Mouse (Mus musculus) c-Kit-negative CD71-positive TER-119-positive erythroid progenitor cells, embryonic 14.5 days (primary cell): Measurements from ENCODE around the gene Acad9.
"Not testable (repeated sequence)": the region's sequence is repeated elsewhere in the genome, so short reads cannot be mapped to it uniquely, and the experiment has no call there.

Source experiments
- DNase-seq: peaks from one replicate; pipeline ENCODE4 v3.0.0-alpha.2; 2013; ENCODE audit warnings: low read depth, low spot score

Gene Acad9

DNA sequence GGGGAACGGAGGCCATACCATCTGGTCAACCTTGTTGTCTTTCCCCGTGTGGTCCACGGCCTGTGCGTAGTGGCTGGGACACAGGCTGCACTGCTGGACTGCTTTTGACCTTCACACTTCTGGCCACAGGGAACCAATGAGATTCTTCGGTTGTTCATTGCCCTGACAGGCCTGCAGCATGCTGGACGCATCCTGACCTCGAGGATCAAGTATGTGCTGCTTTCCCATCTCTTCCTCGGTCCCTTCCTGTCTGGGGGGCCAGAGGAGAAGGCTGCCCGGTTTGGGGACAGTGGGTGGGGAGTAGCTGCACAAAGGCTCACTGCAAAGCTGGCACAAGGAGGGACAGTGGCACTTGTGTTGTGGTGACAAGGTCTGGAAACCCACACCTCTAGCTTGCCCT is 21.8 kb downstream of the Acad9 start:
- no peak for DNase-seq

DNA sequence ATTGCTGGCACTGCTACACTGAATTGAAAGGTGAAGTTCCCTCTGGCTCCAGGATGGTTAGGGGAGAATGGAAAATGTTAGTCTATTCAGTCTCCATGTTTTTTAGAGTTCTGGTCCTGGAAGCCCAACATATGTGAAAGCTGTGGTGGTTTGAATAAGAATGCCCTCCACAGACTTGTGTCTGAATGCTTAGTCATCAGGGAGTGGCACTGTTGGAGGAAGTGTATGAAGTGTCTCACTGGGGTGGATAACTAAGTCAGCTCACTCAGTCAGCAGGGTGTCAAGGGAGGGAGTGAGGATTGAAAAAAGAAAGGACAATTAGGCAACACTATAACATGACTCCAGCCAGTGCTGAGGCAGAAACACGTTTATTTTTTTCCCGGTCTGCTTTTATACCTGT is 29.6 kb downstream of the Acad9 start:
- no peak for DNase-seq

DNA sequence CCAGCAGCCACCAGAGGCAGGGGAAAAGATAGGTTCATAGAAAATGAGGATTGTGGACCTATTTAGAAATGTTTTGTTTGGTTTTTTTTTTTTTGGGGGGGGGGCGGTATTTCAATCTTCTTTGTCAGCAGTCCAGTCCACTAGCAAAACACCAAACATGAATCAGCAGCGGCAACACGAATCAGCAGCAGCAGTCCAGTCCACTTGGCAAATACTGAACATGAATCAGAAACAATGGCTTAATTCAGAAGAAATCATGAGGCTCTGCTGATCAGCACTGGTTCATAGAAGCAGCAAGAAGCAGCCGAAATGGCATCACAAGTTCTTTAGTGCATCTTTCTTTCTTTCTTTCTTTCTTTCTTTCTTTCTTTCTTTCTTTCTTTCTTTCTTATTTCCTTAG is 50.3 kb downstream of the Acad9 start:
- DNase-seq, result no peak

DNA sequence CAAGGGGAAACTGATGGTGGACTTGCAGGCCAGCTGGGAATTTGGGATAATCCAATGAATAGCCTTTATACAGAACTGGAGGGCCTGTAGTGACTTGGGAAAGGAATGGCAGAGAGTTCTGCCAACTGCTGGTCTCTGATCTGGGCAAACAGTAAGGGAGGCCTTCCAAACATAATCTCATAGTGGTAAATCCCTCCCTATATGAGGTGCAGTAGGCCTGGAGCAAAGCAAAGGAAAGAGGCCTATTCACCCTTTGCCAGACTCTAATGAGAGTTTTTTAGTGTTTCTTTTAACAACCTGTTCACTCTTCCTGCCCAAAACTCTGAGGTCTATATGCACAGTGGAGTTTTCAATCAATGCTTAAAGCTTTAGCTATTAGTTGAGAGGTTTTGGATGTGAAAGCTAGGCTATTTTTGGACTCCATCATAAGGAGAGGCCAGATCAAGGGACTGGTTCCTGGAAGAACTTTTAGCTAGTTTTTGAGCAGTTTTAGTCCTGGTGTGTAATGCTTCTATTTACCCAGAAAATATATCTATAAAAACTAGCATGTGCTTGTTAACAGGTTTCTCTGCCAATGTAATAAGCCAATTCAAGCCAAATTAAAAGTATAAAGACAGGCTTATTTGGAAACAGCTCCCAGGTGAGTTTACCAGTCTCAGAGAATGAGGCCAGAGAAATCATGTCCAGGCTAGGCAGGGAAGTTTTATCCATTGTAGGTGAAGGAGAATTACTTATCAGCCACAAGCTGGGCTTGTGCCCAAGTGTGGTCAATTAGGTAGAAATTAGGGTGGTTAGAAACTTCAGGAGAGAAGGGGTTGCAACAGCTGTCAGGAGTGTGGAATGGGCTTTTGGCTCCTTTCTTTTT is 54.1 kb downstream of the Acad9 start:
- no peak for DNase-seq

DNA sequence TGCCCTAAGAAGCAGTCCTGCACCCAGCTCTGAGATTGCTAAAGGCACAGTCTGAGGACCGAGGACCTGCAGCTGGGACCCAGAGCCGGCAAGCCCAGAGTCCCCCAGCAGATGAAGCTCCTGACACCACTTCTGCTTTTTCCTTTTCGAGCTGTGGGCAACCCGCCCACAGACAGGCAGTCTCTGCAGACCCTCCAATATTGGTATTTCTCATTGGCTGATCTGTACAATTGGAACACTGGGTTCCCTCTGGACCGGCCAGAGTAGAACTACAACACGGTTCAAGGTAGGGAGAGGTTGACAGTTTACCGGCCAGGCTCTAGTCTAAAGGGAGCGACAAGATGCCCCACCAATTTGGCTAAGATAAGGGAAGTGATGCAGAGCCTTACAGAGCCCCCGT is 60.4 kb downstream of the Acad9 start:
- DNase-seq, result not testable (repeated sequence)

DNA sequence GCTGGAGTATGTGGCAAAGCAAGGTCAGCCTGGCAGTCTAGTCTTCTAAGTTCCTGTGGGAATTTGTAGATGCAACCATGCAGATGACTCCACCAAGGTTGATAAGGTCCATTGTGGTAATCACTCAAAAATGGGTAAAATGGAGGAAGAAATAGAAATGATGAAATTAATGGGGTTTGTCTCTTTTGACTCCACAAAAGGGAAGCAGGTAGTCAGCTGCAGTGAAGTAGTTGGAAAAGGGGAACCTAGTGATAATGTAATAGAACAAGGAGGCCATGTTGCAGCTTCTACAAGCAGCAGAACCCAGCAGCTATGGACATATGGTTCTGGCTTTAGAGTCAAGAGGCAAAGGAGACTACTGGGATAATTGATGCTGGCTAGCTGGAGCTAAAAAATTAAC is 70.4 kb downstream of the Acad9 start:
- DNase-seq, result no peak

DNA sequence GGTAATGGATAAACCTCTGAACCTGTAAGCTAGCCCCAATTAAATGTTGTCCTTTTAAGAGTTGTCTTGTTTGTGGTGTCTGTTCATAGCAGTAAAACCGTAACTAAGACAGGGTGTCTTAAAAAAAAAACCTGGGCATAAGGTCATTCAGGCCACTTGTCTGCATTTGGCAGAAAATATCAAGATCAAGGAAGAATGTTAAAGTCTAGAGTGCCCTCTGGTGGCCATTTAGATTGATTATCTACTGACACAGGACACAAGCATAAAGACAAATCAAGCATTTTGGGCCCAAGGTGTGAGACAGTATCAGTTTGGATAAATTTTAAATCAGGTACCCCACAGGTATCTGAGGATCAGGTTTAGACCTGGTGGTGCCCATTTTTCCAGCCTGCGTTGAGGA is 71.8 kb downstream of the Acad9 start:
- peak; percentile 25 for DNase-seq

DNA sequence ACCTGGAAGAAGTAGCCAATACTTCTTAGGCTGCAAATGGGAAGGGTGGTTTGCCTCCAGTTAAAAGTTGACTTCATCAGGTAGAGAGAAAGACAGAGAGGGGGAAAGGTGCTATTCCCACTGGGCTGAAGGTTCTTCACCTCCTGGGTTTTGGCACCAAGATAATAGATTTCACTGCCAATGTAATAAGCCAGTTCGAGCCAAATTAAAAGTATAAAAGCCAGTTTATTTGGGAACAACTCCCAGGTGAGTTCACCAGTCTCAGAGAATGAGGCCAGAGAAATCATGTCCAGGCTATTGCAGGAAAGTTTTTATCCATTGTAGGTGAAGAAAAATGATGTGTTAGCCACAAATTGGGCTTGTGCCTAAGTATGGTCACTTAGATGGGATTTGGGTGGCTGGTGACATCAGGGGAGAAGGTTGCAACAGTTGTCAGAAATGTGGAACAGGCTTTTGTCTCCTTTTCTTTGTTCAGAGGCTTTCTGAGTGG is 72.4 kb downstream of the Acad9 start:
- DNase-seq, result no peak

DNA sequence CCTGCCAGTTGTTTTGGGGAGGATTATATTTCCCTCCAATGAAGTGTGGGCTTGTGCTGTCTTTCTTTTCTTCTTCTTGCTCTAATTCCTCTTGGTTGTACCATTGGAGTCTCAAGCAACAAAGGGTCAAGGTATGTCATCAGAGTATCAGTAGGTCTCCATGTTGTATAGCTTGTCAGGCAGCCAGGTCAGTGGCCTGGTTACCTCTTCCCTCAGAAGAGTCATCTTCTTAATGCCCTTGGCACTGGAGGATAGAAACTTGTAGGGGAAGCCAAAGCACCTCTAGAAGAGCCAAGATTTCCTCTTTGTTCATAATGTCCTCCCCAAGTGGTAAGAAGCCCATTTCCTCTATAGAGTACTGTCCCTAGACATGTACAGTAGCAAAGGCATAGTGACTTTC is 73.2 kb downstream of the Acad9 start:
- DNase-seq, result no peak
